Mouse (Mus musculus) heart, embryonic 15.5 days (tissue): Measurements from ENCODE around the gene Als2cl. TPM values are rescaled to one million over a fixed set of nuclear protein-coding genes. Genes with fewer than 3 reads are reported as not detected.
A peak's percentile ranks its signal among the peaks of the same experiment; 100 is the strongest.

Experiments used
- ATAC-seq: fragments of 200-750 bp; cut with Nextera tagmentation; replicated peaks from 2 replicates; pipeline ENCODE4 v1.8.0; 2017; ENCODE audit warnings: low read depth, moderate TSS enrichment; ENCODE audit not compliant: insufficient number of reproducible peaks, insufficient read depth, low FRiP score
- H3K27ac ChIP-seq: fragments of 300-500 bp; sonication (generic); 2 replicates; pipeline ENCODE4 v1.5.1; 2015; ENCODE audit warnings: mild to moderate bottlenecking, inconsistent platforms
- H3K27me3 ChIP-seq: fragments of 300-500 bp; sonication (generic); 2 replicates; pipeline ENCODE4 v1.6.1; 2015; ENCODE audit warnings: inconsistent platforms
- H3K36me3 ChIP-seq: fragments of 300-500 bp; sonication (generic); 2 replicates; pipeline ENCODE4 v1.6.1; 2015; ENCODE audit warnings: mild to moderate bottlenecking, inconsistent platforms
- H3K4me1 ChIP-seq: fragments of 300-500 bp; sonication (generic); replicated peaks from 2 replicates; pipeline ENCODE4 v1.6.1; 2015; ENCODE audit warnings: inconsistent platforms
- H3K4me2 ChIP-seq: fragments of 300-500 bp; sonication (generic); 2 replicates; pipeline ENCODE4 v1.6.1; 2015; ENCODE audit warnings: inconsistent platforms, mild to moderate bottlenecking, moderate library complexity
- H3K4me3 ChIP-seq: fragments of 300-500 bp; sonication (generic); 2 replicates; pipeline ENCODE4 v1.5.1; 2015; ENCODE audit warnings: mild to moderate bottlenecking, inconsistent platforms
- H3K9ac ChIP-seq: fragments of 300-500 bp; sonication (generic); 2 replicates; pipeline ENCODE4 v1.6.1; 2015; ENCODE audit warnings: mild to moderate bottlenecking, inconsistent platforms
- H3K9me3 ChIP-seq: fragments of 300-500 bp; sonication (generic); replicated peaks from 2 replicates; pipeline ENCODE4 v1.6.1; 2016; ENCODE audit warnings: inconsistent platforms
- WGBS: fragments of 180-500 bp; shearing (Covaris S2); methylation state at CpG from one replicate; pipeline ENCODE4 v1.1.7; 2015; ENCODE audit warnings: mixed read lengths; 5-methylcytosine and 5-hydroxymethylcytosine counted together
- polyA plus RNA-seq: library from polyadenylated mRNA; unstranded; fragments of >200 nt; fragmentation: Nextera tagmentation; extraction: Ambion mirVana; gene quantifications from 2 replicates; pipeline ENCODE4 v1.2.1, GENCODE M21; 2015

The Als2cl gene
- polyA plus RNA-seq, 1 experiment from 2014 or later: 1.7 TPM

- no peaks in the 10 kb centered on the region for H3K36me3 ChIP-seq
- no peak for ATAC-seq
- H3K27ac ChIP-seq: no peak overlapping the region
- no peak overlapping the region for H3K4me3 ChIP-seq
- no peaks in the 10 kb centered on the region for H3K4me1 ChIP-seq
- H3K9me3 ChIP-seq: no peaks in the 10 kb centered on the region
- H3K9ac ChIP-seq: no peak overlapping the region
- H3K27me3 ChIP-seq: no peaks in the 10 kb centered on the region; the same call in 1 of the 2 replicates
- no peak overlapping the region for H3K4me2 ChIP-seq
- WGBS: 66% methylated on average over 15 of the region's 15 CpGs
Observed at GRCm38 (mm10) chr9:110920665-110921419, 41.2 kb downstream of the Als2cl start.

GRCm38 (mm10) chr9:110922759-110923158 lies 43.1 kb downstream of the Als2cl start:
- 13% methylated on average over 7 of the region's 7 CpGs for WGBS
- Histone ChIP-seq H3K9me3 (no peaks in the 10 kb centered on the region), H3K4me3 (no peak overlapping the region), H3K36me3 (no peaks in the 10 kb centered on the region), H3K4me1 (no peaks in the 10 kb centered on the region), H3K27ac (no peak overlapping the region), H3K27me3 (no peaks in the 10 kb centered on the region), H3K9ac (no peak overlapping the region), H3K4me2 (no peak overlapping the region)
- no peak for ATAC-seq

GRCm38 (mm10) chr9:110931573-110931972 lies 51.9 kb downstream of the Als2cl start:
- H3K4me3 ChIP-seq: no peak overlapping the region
- WGBS: 78% methylated on average over 6 of the region's 6 CpGs
- H3K4me1 ChIP-seq: no peaks in the 10 kb centered on the region
- H3K27ac ChIP-seq: no peak overlapping the region
- no peak for ATAC-seq
- H3K27me3 ChIP-seq: no peaks in the 10 kb centered on the region
- no peaks in the 10 kb centered on the region for H3K9me3 ChIP-seq
- no peak overlapping the region for H3K9ac ChIP-seq
- H3K36me3 ChIP-seq: no peaks in the 10 kb centered on the region
- no peak overlapping the region for H3K4me2 ChIP-seq

DNA sequence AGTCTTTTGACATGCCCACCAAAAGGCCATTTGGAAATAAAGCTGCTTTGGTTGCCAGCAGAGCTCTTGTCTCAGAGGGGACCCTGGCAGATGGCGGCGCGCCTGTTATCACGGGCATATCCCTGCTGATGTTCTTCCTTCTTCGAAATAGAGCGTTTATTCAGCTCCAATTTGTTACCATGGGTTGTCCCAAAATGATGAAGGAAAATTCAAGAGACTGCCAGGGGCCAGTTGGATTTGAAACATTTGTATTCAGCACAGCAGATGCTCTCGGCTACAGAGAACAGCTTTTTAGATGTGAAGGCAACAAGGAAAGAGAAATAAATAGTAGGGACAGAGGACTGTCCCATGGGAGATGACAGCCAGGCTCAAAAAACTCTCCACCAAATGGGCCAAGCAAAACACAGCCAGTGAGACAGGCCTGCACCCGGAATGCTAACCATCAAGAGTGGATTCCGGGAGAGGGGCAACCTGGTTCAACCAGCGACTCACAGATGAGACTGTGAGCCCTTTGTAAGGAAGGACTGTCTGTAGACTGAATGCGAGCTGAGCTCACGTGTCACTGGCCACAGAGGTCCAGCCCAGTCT lies 54.3 kb downstream of the Als2cl start:
- no peaks in the 10 kb centered on the region for H3K9me3 ChIP-seq
- no peak overlapping the region for H3K4me2 ChIP-seq
- H3K27me3 ChIP-seq: no peaks in the 10 kb centered on the region
- H3K9ac ChIP-seq: no peak overlapping the region
- H3K4me3 ChIP-seq: no peak overlapping the region
- no peak for ATAC-seq
- 73% methylated on average over 12 of the region's 12 CpGs for WGBS
- no peaks in the 10 kb centered on the region for H3K4me1 ChIP-seq
- no peaks in the 10 kb centered on the region for H3K36me3 ChIP-seq
- no peak overlapping the region for H3K27ac ChIP-seq

DNA sequence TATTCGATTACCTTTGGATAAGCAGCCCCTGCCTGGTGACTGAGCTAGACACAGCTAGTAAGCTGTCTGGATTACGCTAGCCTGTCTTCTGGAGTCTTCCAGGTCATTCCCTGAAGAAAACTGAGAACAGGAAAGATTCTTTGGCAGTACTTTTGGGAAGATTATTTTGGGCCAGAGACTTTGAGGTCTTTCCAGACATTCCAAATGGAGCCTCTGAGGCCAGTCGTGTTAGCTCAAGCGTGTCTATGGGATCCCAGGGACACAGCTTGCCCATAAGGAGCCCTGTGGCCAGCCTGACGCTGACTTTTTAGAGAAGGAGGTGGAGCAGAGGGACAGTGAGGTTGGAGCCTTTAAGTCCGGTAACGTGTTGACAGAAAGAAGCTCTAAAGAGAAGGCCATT lies 56.3 kb downstream of the Als2cl start:
- no peaks in the 10 kb centered on the region for H3K4me1 ChIP-seq
- 81% methylated on average over 7 of the region's 7 CpGs for WGBS

DNA sequence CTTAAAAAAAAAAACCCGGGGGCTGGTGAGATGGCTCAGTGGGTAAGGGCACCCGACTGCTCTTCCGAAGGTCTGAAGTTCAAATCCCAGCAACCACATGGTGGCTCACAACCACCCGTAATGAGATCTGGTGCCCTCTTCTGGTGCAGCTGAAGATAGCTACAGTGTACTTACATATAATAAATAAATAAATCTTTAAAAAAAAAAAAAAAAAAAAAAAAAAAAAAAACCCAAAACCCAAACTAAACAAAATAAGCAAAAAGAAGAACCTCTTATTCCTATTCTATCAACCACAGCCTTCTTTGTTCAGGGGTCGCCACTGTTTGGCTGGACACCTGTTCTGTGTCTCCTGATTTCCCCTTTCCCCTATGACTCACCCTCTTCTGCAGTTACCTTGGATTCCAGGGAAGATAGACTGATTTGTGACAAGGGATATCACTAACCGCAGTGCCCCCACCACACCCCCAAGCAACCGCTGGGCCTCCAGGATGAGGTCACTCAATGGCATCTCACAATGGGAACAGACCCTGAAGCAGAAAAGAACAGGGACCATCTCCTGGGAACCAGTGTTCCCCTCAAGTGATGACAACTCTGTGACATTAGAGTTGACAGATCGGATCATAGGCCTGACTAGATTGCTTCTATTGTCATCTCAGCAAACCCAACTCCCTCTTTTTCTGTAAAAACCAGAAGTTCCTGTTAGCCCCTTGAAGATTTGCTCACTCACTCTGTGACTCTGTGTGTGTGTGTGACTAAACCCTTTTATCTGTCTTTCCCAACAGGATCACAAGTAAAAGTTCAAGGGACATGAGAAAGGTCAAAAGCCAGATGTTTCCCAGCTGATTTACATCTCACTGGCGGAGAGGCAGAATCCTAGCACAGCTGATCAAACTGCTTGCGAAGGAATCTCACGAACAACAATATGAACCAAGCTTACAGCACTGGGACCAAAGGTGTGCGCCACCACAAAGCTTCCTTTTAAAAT lies 58.1 kb downstream of the Als2cl start:
- H3K27ac ChIP-seq: no peak overlapping the region
- no peak overlapping the region for H3K4me3 ChIP-seq
- no peaks in the 10 kb centered on the region for H3K9me3 ChIP-seq
- WGBS: 66% methylated on average over 12 of the region's 12 CpGs
- no peak overlapping the region for H3K9ac ChIP-seq
- no peaks in the 10 kb centered on the region for H3K36me3 ChIP-seq
- no peaks in the 10 kb centered on the region for H3K27me3 ChIP-seq
- ATAC-seq: no peak
- no peak overlapping the region for H3K4me2 ChIP-seq
- H3K4me1 ChIP-seq: no peaks in the 10 kb centered on the region

More for the DNA sequence above, 56.3 kb downstream of the Als2cl start:
- H3K4me2 ChIP-seq: no peak overlapping the region
- H3K27me3 ChIP-seq: no peaks in the 10 kb centered on the region
- H3K4me3 ChIP-seq: no peak overlapping the region
- H3K9ac ChIP-seq: no peak overlapping the region
- no peaks in the 10 kb centered on the region for H3K36me3 ChIP-seq
- no peak overlapping the region for H3K27ac ChIP-seq
- ATAC-seq: no peak
- no peaks in the 10 kb centered on the region for H3K9me3 ChIP-seq

- 31% methylated on average over 13 of the region's 13 CpGs for WGBS
- Histone ChIP-seq H3K9me3 (no peaks in the 10 kb centered on the region), H3K27me3 (peaks cover 25% of the 10 kb centered on the region), H3K9ac (no peak overlapping the region), H3K27ac (no peak overlapping the region), H3K4me2 (no peak overlapping the region), H3K4me1 (peaks cover 21% of the 10 kb centered on the region), H3K4me3 (no peak overlapping the region), H3K36me3 (no peaks in the 10 kb centered on the region)
- no peak for ATAC-seq
Observed at GRCm38 (mm10) chr9:110944265-110944664, 64.6 kb downstream of the Als2cl start.

- no peak overlapping the region for H3K4me2 ChIP-seq
- peaks cover 21% of the 10 kb centered on the region for H3K4me1 ChIP-seq
- WGBS: 21% methylated on average over 18 of the region's 18 CpGs
Observed at GRCm38 (mm10) chr9:110945343-110945742, 65.7 kb downstream of the Als2cl start.

DNA sequence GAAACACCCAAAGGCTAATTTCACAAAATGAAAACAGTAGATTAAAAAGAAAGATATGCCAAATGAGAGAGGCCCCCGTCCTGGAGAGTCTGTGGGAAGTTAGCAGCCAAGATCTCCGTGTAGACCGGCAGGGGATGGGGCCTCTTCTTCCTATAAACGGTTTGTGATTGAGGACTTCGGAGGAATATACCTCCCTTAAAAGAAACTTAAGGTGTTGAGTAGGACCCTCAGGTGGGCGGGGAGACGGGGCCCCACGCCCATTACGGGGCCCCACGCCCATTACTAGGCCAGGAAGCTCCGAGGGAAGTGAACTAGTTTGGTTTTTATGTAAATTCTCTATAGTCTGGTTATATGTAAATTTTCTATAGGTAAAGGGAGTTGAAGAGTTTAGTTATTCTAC lies 66.3 kb downstream of the Als2cl start, which contains the start of gene Tdgf1:
Gene Tdgf1 (minus strand): TSS at position 233 of the 400 bp plus-strand sequence.
- Histone ChIP-seq H3K4me1 (peaks cover 21% of the 10 kb centered on the region), H3K36me3 (no peaks in the 10 kb centered on the region), H3K9ac (no peak within 1 kb of the TSS), H3K27ac (no peak within 1 kb of the TSS), H3K9me3 (no peaks in the 10 kb centered on the region), H3K4me2 (peak within 1 kb of the TSS; percentile 24; the same call in 1 of the 2 replicates), H3K27me3 (peaks cover 25% of the 10 kb centered on the region), H3K4me3 (no peak within 1 kb of the TSS)
- 36% methylated on average over 11 of the region's 11 CpGs for WGBS
- no peak for ATAC-seq

More at GRCm38 (mm10) chr9:110945343-110945742, 65.7 kb downstream of the Als2cl start:
- Histone ChIP-seq H3K27ac (no peak overlapping the region), H3K9me3 (no peaks in the 10 kb centered on the region), H3K27me3 (peaks cover 25% of the 10 kb centered on the region), H3K9ac (no peak overlapping the region), H3K4me3 (no peak overlapping the region), H3K36me3 (no peaks in the 10 kb centered on the region)
- ATAC-seq: no peak

- Histone ChIP-seq H3K4me3 (no peak overlapping the region), H3K9ac (no peak overlapping the region), H3K36me3 (no peaks in the 10 kb centered on the region), H3K27ac (no peak overlapping the region), H3K4me2 (peak overlapping the region; percentile 24; the same call in 1 of the 2 replicates), H3K27me3 (peaks cover 25% of the 10 kb centered on the region), H3K4me1 (peaks cover 21% of the 10 kb centered on the region), H3K9me3 (no peaks in the 10 kb centered on the region)
- WGBS: 34% methylated on average over 20 of the region's 20 CpGs
- no peak for ATAC-seq
Observed at GRCm38 (mm10) chr9:110946548-110947044, 66.9 kb downstream of the Als2cl start.

DNA sequence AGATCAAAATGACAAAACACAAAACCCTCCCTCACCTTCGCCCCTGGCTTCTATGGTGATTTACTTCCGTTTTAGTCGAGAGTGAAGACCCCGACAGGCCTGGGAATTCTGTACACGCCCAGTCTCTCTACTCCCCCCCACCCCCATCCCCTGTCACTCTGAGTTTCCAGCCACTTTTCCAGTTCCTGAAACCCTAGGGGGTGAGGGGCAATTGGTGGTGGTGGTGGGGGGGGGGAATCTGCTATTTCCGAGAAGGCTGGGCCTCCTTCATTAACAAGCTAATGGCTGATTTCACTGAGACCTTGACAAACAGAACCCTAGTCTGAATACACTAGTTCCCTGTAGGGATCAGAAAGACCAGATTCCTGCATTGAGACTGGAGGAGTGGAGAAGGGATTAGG lies 67.6 kb downstream of the Als2cl start:
- Histone ChIP-seq H3K4me3 (no peak overlapping the region), H3K4me1 (peaks cover 26% of the 10 kb centered on the region), H3K9ac (no peak overlapping the region), H3K27ac (no peak overlapping the region), H3K9me3 (no peaks in the 10 kb centered on the region), H3K36me3 (no peaks in the 10 kb centered on the region), H3K27me3 (peaks cover 25% of the 10 kb centered on the region), H3K4me2 (no peak overlapping the region)
- ATAC-seq: no peak
- WGBS: 47% methylated on average over 6 of the region's 6 CpGs
